Mouse (Mus musculus) bone marrow macrophage, adult 2 months (primary cell): ENCODE results near the gene Arrb1.

Experiments
- CTCF ChIP-seq: IDR thresholded peaks from 2 replicates; pipeline ENCODE4 v1.5.1; 2012; ENCODE audit warnings: low read depth, mild to moderate bottlenecking, low read length, moderate library complexity
- POLR2A ChIP-seq: IDR thresholded peaks from 2 replicates; pipeline ENCODE4 v1.6.1; 2012; ENCODE audit warnings: mild to moderate bottlenecking, low read depth, low read length, borderline replicate concordance

GRCm38 (mm10) chr7:99585976-99586375, 50.7 kb downstream of the Arrb1 start:
- TF ChIP-seq CTCF (no peak), POLR2A (no peak)
